Mouse (Mus musculus) inflammation-experienced regulatory T-cells, adult 6 months (primary cell): Measurements from ENCODE around the gene Nfyc. TPM values are rescaled to one million over a fixed set of nuclear protein-coding genes. Genes with fewer than 3 reads are reported as not detected.

Source experiments
- ATAC-seq: one replicate; pipeline ENCODE4 v1.8.0; 2017
- polyA plus RNA-seq, 3 experiments: library from polyadenylated mRNA; unstranded; fragments of 100-300 nt; shearing (Covaris generic); gene quantifications; one replicate each; pipeline ENCODE4 v1.2.1; 2017

Nfyc gene
- polyA plus RNA-seq, 3 experiments from 2014 or later = 56.4 to 70.1 (median 67.4) TPM

DNA sequence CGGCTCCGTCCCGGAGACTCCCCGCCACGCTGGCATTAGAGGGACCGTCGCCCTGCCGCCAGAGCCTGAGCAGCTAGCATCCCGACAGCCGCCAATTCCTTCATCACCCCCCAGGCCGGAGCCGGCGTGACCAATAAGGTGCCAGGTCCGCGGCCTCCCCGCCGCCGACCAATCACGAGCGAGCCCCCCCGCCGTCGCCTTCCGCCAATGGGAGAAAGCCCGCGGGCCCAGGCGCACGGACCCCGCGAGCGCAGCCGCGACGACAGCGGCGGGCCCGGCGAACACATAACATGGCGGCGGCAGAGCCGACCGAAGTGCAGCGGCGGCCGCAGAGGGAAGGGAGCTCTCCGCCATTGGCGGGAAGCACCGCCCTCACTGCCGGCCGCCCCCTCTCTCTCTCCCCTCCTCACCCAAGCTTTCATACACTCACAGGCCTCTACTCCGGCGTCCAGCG, 6.2 kb downstream of the Nfyc start:
- ATAC-seq = peak; percentile 67

DNA sequence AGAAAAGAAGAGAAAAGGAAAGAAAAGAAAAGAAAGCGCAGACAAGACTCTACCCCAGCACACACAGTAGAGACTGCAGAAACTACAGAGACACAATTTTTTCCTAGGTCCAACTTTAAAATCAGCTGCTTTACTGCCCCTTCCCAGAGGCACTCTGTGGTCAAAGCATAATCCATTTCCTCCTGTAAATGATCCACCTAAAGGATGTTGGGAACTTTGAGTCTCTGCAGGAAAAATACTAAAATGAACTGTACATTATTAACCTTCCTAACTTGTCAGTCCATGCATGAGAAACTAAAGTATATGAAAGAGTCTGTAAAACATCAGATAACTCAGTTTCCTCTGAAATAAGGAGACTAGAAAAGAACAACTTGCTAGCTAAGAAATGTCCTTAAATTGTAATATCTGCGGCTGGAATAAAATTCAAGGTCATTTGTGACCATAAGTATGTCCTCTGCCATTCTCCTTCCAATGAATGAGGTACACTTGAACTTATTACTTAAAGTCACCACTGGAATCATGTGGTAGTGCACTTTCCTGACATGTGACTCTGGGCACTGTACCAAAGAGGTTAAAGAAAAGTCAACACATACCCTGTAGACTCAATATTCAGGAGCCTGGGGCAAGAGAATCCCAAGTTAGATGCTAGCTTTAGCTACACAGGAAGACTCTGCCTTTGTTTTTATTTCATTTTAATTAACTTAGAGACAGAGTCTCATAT, 9.0 kb downstream of the Nfyc start:
- ATAC-seq = no peak

DNA sequence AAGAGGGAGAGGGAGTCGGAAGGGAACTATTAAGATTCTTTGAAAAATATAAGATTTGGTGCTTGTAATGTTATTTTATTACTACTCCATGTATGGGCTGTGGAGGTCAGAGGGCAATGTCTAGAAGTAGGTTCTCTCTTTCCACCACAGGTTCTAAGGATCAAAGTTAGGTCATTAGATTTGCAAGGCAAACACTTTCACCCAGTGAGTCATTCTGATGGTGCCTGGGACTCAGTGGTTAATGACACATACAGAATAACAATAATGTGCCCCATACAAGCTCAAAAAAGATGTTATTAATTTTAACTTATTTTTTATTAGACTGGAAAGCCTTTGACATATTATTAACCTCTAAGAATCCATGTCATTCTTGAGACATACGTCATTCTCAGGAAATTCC, 11.5 kb downstream of the Nfyc start:
- no peak for ATAC-seq

DNA sequence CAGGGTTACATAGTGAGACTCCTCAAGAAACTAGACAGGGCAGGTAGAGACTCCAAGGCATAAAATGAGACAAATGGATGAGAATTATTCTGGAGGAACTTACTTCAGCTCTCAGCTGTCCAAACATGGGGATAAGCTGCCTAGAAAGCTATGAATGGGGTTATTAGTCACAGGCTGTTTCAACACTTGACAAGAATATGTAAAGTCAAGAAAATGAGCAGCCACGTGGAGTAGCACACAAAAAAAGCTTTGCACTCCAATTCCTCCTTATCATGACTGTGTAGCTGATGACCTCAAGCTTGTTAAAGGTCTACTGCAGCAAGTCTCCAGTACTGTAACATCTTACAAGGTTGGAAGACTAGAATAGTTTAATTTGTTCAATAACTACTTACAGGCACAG, 12.1 kb downstream of the Nfyc start:
- ATAC-seq = no peak

DNA sequence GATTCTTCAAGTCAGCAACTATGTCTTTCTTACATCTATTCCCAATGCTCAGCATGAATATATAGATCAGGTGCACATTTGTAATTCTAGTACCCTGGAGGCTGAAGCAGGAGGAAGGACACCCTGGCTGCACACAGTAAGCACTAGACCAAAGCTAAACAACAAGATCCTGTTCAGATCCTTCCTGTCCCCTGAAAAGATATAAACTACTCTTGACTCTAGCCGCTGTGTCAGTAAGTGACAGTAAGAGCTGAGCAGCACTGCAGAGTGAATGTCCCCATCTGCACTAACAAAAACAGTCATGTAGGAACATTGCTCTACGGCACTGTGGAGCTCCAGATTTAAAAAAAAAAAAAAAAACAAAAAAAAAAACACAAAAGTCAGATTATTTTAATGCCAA, 13.4 kb downstream of the Nfyc start:
- ATAC-seq = no peak

DNA sequence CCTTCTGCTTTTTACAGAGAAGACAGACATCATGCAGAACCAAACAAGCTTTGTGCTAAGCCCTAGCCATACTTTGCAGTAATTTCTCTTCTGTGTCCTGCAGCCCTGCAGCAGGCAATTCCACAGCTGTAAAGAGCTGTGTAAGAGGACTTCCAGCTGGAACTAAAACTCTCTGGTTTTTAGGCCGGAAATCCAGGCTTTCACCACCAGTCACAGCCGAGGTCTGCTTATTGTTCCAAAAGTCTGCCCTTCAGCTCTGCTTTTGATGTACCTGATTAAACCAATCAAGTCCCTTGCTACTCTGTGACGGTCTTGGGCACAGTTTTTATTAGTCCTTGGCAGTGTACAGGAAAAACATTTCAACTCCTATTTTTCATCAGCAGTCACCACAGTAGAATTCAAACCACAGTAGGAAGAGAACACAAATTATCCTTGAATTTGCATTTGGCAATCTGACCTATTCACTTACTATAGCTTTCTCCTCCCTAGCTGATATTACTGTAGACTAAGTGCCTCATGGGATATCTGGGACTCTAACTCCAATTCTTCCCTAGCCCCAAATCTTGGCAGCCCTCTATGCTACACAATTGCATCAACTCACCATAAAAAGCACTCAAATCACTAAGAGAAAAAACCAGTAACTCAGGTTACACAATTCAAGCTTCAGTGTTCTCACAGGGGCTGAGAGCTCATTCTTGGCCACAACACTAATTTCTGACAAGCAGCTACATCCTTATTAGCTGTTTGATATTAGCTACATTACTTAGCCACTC, 14.2 kb downstream of the Nfyc start:
- ATAC-seq = no peak

DNA sequence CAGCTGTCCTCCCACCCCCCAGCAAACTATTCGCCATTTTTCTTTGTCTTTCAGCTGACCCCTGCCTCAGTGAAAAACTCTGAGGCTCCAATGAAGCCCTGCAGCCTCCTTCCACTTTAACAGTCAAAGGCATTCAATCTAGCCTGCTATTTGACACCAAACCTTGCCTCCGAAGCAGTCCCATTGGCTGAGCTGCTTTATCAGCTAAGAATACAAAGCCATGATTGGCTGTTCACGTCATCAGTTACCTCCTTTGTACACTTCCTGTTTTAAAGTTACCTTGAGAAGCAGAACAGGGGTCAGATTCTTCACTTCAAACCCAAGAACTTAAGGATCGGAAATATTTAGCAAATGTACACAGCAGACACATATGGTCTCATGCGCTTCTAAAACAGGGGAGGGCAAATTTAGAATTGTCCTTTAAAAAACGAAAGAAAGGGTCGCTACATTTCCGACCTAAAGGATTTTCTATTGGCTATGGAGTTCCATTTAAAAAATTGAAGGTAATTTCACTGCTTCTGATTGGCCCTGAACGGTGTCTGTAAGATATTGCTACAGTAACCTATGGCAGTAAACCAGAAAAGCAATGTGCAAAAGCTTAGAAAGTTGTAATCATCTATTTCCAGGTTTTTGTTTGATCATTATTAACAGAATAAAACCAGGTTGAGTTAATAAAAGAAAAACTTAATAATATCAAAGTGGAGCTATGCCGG, 15.6 kb downstream of the Nfyc start:
- ATAC-seq = peak; percentile 100

DNA sequence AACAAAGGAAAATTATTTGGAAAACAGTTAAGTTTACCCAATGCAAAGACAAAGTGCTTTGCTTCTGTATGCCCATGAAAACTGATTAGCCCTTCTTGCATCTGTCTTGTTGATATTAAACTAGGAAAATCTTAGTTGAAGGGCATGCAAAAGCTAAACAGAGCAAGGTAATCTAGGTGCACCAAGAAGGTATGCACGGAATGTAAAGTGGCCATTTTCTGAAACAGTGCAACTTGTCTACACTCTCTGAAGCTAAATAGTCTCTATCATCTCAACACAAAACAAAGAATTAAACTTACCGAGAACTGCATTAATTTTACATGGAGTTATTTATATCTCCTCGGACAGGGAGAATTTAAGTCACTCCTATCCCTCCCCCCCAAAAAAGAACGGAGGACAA, 16.2 kb downstream of the Nfyc start:
- peak; percentile 2 for ATAC-seq

DNA sequence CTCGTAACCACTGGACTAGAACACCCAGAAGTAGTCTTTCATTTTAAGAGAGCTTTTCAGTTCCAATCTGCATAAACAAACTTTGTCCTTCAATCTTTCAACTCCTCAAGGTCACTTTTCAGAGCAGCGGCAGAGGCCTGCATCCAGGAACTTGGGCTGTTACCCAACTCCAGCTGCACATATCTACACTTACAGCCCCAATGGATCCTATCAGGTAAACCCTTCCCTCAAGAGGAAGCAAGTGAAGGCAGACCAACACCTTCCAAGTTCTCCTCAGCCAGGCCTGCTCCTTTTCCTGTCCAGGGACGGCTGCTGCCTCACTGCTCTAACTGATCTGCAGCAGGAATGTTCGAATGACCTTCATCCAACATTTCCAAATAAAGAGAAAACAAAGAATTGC, 17.2 kb downstream of the Nfyc start:
- no peak for ATAC-seq

DNA sequence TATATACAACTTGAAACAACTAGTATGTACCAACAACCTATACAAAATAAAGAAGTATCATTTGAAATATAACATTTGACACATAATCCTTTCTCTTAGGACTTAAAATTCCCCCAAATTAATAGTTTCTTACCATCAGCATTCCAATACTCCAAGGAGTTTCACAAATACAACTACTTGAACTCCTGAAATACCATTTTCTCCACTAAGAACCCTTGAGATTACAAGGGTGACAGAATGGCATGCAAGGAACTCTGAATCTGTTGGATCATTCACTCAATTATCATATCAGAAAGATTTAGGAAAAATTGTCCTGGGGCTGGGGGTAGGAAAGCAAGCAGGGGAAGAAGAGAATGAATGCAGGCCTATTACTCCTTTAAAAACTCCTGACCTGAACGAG, 17.6 kb downstream of the Nfyc start:
- ATAC-seq = no peak

DNA sequence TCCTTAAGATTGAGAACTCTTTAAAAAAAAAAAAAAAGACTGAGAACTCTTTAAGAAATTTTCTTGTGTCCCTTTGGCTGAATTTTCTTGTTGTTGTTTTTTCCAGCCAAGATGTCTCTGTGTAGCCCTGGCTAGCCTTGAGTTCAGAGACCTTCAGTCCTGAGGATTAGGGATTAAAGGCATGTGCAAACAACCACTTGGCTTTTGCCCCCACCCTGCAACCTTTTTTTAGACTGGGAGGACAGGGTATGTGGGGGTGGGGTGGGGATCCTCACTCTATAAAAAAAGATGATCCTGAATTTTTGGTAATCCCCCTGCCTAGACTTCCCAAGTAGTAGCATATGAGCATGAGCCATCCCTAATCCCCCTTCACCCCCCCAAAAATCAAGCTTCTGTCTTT, 25.6 kb downstream of the Nfyc start:
- no peak for ATAC-seq

DNA sequence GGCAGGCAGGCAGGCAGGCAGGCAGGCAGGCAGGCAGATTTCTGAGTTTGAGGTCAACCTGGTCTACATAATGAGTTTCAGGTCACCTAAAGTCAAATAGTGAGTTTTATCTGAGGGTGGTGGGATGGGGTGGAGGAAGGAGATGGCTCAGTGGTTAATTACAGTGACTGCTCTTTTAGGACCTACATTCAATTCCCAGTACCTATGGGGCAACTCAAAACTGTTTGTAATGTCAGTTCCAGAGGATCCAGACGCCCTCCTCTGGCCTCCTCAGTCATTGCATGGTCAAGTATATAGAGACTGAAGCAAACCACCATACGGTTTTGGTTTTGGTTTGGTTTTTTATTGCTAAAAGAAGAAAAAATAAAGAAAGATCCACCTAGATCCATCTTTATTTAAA, 29.9 kb downstream of the Nfyc start:
- peak; percentile 60 for ATAC-seq

DNA sequence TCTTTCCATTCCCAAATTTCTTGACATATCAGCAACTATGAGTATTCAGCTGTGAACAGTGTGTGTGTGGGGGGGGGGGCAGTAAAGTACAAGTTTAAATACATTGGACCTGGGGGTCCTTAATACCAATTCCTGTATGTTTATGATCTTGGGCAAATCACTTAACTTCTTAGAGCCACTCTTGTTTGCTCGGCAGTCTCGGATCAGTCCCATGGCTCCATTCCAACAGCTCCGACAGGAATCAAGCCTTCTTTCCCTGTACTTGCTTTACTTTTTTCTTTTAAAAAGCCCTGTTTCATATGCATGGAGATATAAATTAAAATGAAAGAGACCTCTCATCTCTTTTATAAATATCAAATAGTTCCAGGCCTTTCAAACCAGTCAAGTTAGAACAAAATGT, 30.7 kb downstream of the Nfyc start:
- no peak for ATAC-seq

DNA sequence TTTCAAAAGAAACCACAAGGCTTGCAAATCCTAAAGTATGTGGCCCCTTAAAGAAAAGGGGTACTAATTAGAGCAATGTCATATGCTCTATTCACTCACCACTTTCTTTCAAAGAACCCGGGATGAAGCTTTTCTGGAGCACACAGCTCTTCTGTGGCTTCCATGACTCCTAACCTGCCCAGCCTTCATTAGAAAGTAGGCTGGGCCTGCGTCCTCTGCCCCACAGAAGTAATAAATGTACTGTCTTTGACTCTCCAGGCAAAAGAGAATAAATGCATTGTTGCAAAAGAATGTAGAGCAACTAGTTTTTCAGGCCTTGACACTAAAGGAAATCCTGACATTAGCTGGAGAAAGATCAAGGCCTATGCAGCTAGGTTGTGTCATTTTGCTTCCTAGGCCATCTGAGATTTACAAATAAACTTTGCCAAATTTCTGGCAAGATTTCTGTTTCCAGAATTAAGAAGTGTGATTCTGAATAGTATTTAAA, 31.6 kb downstream of the Nfyc start:
- ATAC-seq = no peak

DNA sequence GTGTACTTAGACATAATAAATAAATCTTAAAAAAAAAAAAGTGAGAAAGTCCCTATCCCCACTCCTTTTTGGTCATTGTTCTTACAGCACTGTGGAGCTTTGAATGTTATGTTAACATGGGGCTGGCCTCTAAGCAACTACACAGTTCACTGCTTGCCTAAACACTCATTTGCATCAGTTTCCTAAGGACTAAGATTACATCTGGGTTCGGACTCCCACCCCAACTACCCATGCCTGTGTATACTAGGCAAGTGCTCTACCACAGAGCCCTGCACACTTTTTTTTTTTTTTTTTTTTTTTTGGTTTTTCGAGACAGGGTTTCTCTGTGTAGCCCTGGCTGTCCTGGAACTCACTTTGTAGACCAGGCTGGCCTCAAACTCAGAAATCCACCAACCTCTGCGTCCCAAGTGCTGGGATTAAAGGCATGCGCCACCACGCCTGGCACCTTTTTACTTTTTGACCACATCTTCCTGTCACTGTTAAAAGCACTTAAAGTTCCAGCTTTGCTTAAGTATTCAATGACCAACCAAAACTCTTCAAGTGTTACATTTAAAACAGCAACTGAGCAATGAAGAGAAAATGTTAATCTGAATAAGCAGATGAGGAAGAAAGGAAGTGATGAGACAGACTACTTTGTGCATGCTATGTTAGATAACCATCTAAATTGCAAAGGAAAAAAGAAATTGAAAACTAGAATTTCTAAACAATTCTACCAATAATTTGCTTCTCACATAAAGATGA, 33.2 kb downstream of the Nfyc start:
- ATAC-seq = peak; percentile 48

DNA sequence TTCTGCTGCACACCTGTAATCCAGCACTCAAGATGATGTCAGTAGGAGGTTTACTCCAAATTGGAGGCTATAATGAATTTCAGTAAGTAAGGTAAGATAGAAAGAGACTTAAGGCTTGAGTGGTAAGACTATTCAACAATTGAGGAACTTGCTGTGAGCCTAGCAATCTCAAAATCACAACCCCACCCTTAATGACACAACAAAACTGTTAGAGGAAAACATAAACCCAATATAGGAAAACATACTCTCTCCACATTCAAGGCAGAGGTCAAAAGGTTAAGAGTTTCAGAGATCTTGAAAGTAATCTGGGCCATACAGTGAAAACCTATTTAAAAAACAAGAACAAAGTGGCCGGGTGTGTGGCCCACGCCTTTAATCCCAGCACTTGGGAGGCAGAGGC, 34.7 kb downstream of the Nfyc start:
- ATAC-seq = no peak

DNA sequence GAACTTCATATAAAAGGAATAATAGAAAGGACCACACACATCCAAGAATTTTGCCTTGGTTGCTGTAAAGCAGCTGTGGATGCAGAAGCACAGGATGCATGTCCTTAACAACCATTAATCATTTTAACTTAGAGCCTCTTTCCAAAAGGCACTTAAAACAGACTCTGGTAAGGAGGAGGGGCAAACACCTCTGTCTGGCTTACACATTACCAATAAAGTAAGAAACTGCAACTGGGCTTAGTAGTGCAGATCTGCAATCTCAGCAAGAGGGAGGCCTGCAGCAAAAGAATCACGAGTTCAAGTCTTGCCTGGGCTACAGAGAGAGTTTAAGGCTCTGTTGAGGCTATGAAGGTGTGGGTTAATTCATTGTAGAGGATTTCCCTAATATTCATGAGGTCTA, 35.7 kb downstream of the Nfyc start:
- no peak for ATAC-seq

DNA sequence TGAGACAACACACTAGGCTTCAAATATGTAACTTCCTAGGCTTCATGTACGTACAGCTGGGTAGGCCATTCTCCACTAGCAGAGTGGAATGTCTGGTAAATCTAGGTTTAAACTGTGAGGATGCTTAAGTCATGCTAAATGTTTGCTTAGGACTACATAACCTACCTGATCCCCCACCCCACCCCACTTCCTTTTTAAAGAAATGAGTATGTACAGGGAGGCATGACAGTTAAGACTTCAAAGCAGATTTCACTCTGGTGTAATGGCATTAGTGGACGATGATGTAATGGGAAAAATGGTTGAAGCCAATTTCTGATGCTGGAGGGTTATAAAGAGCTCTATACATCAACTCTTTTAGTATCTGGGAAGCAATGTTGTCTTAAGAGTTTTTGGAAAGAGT, 38.5 kb downstream of the Nfyc start:
- ATAC-seq = peak; percentile 25

DNA sequence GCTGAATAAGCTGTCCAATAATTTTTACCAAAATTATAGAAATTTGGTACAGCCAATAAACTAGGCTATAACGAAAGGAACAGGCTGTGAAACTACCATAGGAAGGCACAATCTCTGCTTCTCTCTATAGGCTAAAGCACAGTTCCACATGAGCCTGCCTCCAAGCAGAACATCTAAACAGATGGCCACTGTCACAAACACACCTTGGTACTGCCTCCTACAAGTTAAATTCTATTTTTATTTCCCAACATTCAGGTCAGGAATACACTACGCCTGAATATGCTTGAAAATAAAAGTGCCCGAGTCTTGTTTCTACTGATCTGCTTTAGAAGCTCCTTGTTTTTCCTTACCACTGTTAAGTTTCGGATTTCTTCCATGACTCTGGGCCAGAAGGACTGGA, 41.3 kb downstream of the Nfyc start:
- ATAC-seq = no peak

DNA sequence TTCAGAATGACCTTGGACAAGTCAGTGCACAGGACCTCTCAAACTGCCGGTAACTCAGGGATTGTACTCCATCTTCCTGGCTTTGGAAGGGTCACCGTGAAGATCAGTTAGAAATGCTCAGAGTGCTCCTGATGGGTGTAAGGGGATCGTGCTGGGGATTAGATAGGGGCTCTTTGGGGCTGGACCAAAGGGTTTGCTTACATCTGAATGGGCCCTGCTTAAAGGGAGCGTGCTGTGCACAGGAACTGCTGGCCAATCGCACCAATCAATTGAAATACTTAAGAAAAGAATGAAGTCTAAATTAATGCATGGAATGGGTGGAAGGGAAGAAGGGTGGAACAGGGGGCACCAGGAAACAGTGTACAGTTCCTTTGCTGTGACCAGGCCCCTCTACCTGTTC, 75.6 kb downstream of the Nfyc start:
- no peak for ATAC-seq

DNA sequence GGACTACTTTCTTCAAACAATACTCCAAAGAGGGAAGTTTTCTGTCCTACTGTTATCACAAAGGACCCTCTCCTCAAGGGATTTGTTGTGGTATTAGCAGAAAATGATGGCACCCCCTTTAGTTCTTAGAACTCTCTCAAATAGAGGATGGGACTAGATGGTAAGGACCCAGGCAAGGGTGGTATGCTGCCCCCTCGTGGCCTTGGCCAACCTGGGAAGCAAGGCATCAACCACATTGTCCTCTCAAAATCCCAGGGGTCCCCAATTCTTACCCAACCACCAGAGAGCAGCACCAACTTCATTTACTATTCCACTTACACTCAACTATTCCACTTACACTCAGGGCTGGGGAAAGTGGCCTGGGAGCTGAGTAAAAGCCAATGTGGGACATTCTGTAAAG, 76.1 kb downstream of the Nfyc start:
- peak; percentile 64 for ATAC-seq

DNA sequence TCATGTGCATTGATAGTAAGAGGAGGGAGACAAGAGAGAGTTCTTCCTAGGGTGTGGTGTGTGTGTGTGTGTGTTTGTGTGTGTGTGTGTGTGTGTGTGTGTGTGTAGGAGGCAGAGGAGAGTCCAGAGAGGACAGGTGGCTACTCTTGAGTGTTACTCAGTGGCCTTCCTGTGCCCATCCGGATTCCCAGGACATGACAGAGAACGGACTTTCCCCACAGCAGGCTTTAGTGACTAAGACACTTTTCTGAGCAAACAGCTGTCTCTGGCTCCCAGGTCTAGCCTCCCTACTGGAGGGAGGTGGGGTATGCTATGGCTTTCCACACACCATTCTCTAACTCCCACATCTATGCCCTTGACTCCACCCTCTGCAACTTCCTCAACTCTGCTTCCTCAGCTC, 81.8 kb downstream of the Nfyc start:
- no peak for ATAC-seq
